16 mouse cellular contexts compared by ENCODE assay signal in genomic region chr5:135666890-135667289, GRCm38 (mm10).
"Had no signal": no experiment of that assay in that cellular context is flagged by ENCODE, and none has a peak within 500 bp of the region (broad histone marks: within the 10 kb centered on the region; RNA-seq: fewer than 3 reads in every experiment).

No protein-coding gene starts in this region.

- H3K9ac ChIP-seq: neural tube, embryonic 13.5 days; neural tube, embryonic 15.5 days; stomach, embryonic 15.5 days had no signal

- H3K4me1 ChIP-seq: neural tube, embryonic 13.5 days; stomach, embryonic 15.5 days had no signal

- H3K27ac ChIP-seq: neural tube, embryonic 13.5 days; neural tube, embryonic 15.5 days; stomach, embryonic 15.5 days; stomach, postnatal 0 days had no signal

- H3K9me3 ChIP-seq: neural tube, embryonic 15.5 days; stomach, embryonic 15.5 days had no signal

- H3K4me2 ChIP-seq: neural tube, embryonic 13.5 days; neural tube, embryonic 15.5 days; stomach, embryonic 15.5 days had no signal

- H3K27me3 ChIP-seq: neural tube, embryonic 13.5 days; neural tube, embryonic 15.5 days; stomach, embryonic 15.5 days had no signal

- H3K4me3 ChIP-seq: neural tube, embryonic 13.5 days; neural tube, embryonic 15.5 days; stomach, embryonic 15.5 days had no signal

- H3K36me3 ChIP-seq: neural tube, embryonic 13.5 days; neural tube, embryonic 15.5 days; stomach, embryonic 15.5 days had no signal

- DNase-seq: retina, postnatal 1 day; right cerebral cortex, adult 18-20 months; right cerebral cortex, postnatal 14 days; right cerebral cortex, postnatal 25 days; right cerebral cortex, postnatal 4 days; spleen, adult 18-20 months; thymus, adult 18-20 months; thymus, adult 2 months; thymus, postnatal 14 days; thymus, postnatal 25 days; thymus, postnatal 36 days; thymus, postnatal 4 days had no signal
